Mouse (Mus musculus) kidney, postnatal 0 days (tissue): ENCODE measurements around the gene Taar7a. TPM values are rescaled to one million over a fixed set of nuclear protein-coding genes. Genes with fewer than 3 reads are reported as not detected.
A peak's percentile ranks its signal among the peaks of the same experiment; 100 is the strongest.

Experiments used
- ATAC-seq: fragments of 200-750 bp; cut with Nextera tagmentation; replicated peaks from 2 replicates; pipeline ENCODE4 v1.8.0; 2017; ENCODE audit warnings: low read depth, moderate number of reproducible peaks, moderate TSS enrichment, moderate library complexity; ENCODE audit not compliant: low FRiP score
- DNase-seq: peaks from one replicate; pipeline ENCODE4 v3.0.0-alpha.2; 2016; ENCODE audit warnings: low spot score
- H3K27ac ChIP-seq: fragments of 300-500 bp; sonication (generic); 2 replicates; pipeline ENCODE4 v1.5.1; 2014; ENCODE audit warnings: mild to moderate bottlenecking
- H3K27me3 ChIP-seq: fragments of 300-500 bp; sonication (generic); 2 replicates; pipeline ENCODE4 v1.6.1; 2014; ENCODE audit warnings: low read length, mixed read lengths; ENCODE audit not compliant: insufficient read depth
- H3K36me3 ChIP-seq: fragments of 300-500 bp; sonication (generic); 2 replicates; pipeline ENCODE4 v1.6.1; 2014; ENCODE audit warnings: low read length, mixed read lengths; ENCODE audit not compliant: insufficient read depth
- H3K4me1 ChIP-seq: fragments of 300-500 bp; sonication (generic); replicated peaks from 2 replicates; pipeline ENCODE4 v1.6.1; 2014; ENCODE audit warnings: antibody characterized with exemption, low read length, mixed read lengths; ENCODE audit not compliant: insufficient read depth
- H3K4me2 ChIP-seq: fragments of 300-500 bp; sonication (generic); 2 replicates; pipeline ENCODE4 v1.6.1; 2014; ENCODE audit warnings: mild to moderate bottlenecking, low read length, moderate library complexity, mixed read lengths
- H3K4me3 ChIP-seq: fragments of 300-500 bp; sonication (generic); replicated peaks from 2 replicates; pipeline ENCODE4 v1.5.1; 2014; ENCODE audit warnings: low read depth, low read length
- H3K9ac ChIP-seq: fragments of 300-500 bp; sonication (generic); 2 replicates; pipeline ENCODE4 v1.6.1; 2014; ENCODE audit warnings: low read depth, low read length
- H3K9me3 ChIP-seq: fragments of 300-500 bp; sonication (generic); replicated peaks from 2 replicates; pipeline ENCODE4 v1.6.1; 2016; ENCODE audit warnings: low read length, inconsistent platforms, mixed read lengths
- CTCF ChIP-seq: IDR thresholded peaks from 2 replicates; pipeline ENCODE4 v1.5.1; 2016; ENCODE audit warnings: antibody characterized with exemption, low read depth, mild to moderate bottlenecking, moderate library complexity
- WGBS: fragments of 180-500 bp; shearing (Covaris S2); extraction: QIAGEN DNeasy Blood & Tissue Kit; methylation state at CpG from one replicate; pipeline ENCODE4 v1.1.7; 2014; 5-methylcytosine and 5-hydroxymethylcytosine counted together
- polyA plus RNA-seq: library from polyadenylated mRNA; unstranded; fragments of >200 nt; fragmentation: Nextera tagmentation; extraction: Ambion mirVana; gene quantifications from 2 replicates; pipeline ENCODE4 v1.2.1, GENCODE M21; 2015

Taar7a gene
- polyA plus RNA-seq, 1 experiment from 2014 or later: not detected

DNA sequence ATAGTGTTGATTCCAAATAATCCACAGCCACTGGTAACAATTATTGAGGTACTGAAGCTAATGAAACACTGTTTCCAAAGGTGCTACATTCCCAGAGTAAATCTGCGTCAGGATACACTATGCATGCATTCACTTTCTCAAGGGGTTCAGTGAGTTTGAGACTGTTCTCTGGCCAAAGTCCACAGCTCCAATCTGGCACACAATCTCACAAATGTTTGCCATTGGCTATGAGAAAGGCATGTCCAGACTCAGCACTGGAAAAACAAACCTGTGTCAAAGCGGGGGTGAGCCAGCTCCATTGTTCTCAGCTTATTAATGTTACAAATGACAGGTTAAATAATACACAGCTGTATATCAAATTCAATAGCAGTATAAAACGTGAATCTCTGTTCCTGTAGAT is 34.2 kb downstream of the Taar7a start:
- Histone ChIP-seq H3K4me3 (no peak overlapping the region), H3K27me3 (no peaks in the 10 kb centered on the region), H3K4me2 (no peak overlapping the region), H3K4me1 (no peaks in the 10 kb centered on the region), H3K9me3 (no peaks in the 10 kb centered on the region), H3K36me3 (no peaks in the 10 kb centered on the region), H3K27ac (no peak overlapping the region), H3K9ac (no peak overlapping the region)
- 24% methylated on average over 3 of the region's 3 CpGs for WGBS
- TF ChIP-seq CTCF: no peak
- DNase-seq (peak; percentile 33), ATAC-seq (peak; percentile 80)

- Histone ChIP-seq H3K36me3 (no peaks in the 10 kb centered on the region), H3K4me3 (no peak overlapping the region), H3K9me3 (no peaks in the 10 kb centered on the region), H3K4me2 (no peak overlapping the region), H3K27ac (no peak overlapping the region), H3K27me3 (no peaks in the 10 kb centered on the region), H3K4me1 (no peaks in the 10 kb centered on the region), H3K9ac (no peak overlapping the region)
- no peak for ATAC-seq
- TF ChIP-seq CTCF: no peak
- no peak for DNase-seq
- 80% methylated on average over 6 of the region's 6 CpGs for WGBS
Observed at GRCm38 (mm10) chr10:23951714-23952113, 41.6 kb downstream of the Taar7a start.

GRCm38 (mm10) chr10:23949508-23950005 is 43.7 kb downstream of the Taar7a start, which contains the start of gene Taar3:
Taar3 (plus strand) TSS chr10:23949558.
- no peak within 1 kb of the TSS for H3K9ac ChIP-seq
- DNase-seq (no peak), ATAC-seq (no peak)
- no peaks in the 10 kb centered on the region for H3K36me3 ChIP-seq
- H3K4me3 ChIP-seq: no peak within 1 kb of the TSS
- no peak within 1 kb of the TSS for H3K27ac ChIP-seq
- no peak for TF ChIP-seq CTCF
- H3K27me3 ChIP-seq: no peaks in the 10 kb centered on the region
- 90% methylated on average over 16 of the region's 16 CpGs for WGBS
- H3K4me1 ChIP-seq: no peaks in the 10 kb centered on the region
- no peak within 1 kb of the TSS for H3K4me2 ChIP-seq
- no peaks in the 10 kb centered on the region for H3K9me3 ChIP-seq

DNA sequence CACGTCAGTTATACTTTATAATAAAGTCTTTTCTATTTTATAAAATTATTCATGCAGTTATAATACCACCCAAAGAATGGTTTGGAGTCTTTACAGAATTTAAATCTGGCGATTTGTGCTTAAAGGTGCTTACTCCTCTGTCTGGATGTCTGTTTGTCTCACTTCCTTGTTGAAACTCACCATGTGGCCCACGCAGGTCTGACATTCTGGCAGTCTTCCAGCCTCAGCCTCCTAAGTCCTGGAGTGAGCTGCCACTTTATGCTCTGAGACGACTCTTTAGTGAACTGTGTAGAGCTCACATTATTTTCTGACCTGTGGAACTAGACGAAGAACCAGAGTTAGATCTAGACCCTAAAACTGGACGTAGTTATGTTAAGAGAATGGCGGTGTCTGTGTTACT is 45.3 kb downstream of the Taar7a start:
- Histone ChIP-seq H3K27me3 (no peaks in the 10 kb centered on the region), H3K9me3 (no peaks in the 10 kb centered on the region), H3K4me2 (no peak overlapping the region), H3K27ac (no peak overlapping the region), H3K9ac (no peak overlapping the region), H3K36me3 (no peaks in the 10 kb centered on the region), H3K4me1 (no peaks in the 10 kb centered on the region), H3K4me3 (no peak overlapping the region)
- 57% methylated on average over 7 of the region's 7 CpGs for WGBS
- TF ChIP-seq CTCF: no peak
- ATAC-seq (no peak), DNase-seq (no peak)

DNA sequence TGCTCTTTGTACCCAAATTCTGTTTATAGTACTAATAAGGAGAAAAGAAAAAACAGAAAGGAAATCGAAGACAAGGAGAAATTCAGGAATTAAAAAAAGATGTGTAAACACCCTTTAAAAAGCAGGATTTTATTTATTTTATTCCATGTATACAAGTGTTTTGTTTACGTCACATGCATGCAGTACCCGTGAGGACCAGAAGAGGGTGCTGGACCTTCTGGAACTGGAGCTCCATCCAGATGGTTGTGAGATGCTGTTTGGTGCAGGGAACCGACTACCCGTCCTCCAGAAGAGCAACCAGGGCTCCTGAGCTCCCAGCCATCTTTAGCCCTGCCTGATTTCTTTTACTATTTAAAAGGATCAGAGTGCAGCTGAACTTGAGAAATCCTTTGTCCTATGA is 50.8 kb downstream of the Taar7a start:
- ATAC-seq: no peak
- Histone ChIP-seq H3K36me3 (no peaks in the 10 kb centered on the region), H3K4me3 (no peak overlapping the region), H3K9ac (no peak overlapping the region), H3K4me2 (no peak overlapping the region), H3K27me3 (no peaks in the 10 kb centered on the region), H3K9me3 (no peaks in the 10 kb centered on the region), H3K27ac (no peak overlapping the region), H3K4me1 (no peaks in the 10 kb centered on the region)
- peak; percentile 48 for TF ChIP-seq CTCF
- no peak for DNase-seq
- WGBS: 84% methylated on average over 5 of the region's 5 CpGs

Other genes with a start within 250 kb of the Taar7a start
- 225 and 241 TPM in 2 replicates for gene Rps12, start 206.2 kb downstream of the Taar7a start, polyA plus RNA-seq
- 16.0 and 20.2 TPM in 2 replicates for gene Slc18b1, start 196.5 kb downstream of the Taar7a start, polyA plus RNA-seq
- gene Vnn3, start 142.0 kb downstream of the Taar7a start, polyA plus RNA-seq: 0.08 and 0.17 TPM in 2 replicates
- gene Vnn1, start 98.8 kb downstream of the Taar7a start, polyA plus RNA-seq: 21.1 and 22.4 TPM in 2 replicates
- gene Taar1, start 73.1 kb downstream of the Taar7a start, polyA plus RNA-seq: not detected in 2 replicates
- gene Taar2, start 54.9 kb downstream of the Taar7a start, polyA plus RNA-seq: 0.31 and 0.41 TPM in 2 replicates
- not detected in 2 replicates for gene Taar3, start 43.9 kb downstream of the Taar7a start, polyA plus RNA-seq
- gene Taar4, start 33.0 kb downstream of the Taar7a start, polyA plus RNA-seq: not detected in 2 replicates
- gene Taar5, start 22.8 kb downstream of the Taar7a start, polyA plus RNA-seq: 0.23 and 0.30 TPM in 2 replicates
- not detected in 2 replicates for gene Taar6, start 7.8 kb downstream of the Taar7a start, polyA plus RNA-seq
- not detected in 2 replicates for gene Taar7b, start 6.5 kb upstream of the Taar7a start, polyA plus RNA-seq
- gene Taar7d, start 33.7 kb upstream of the Taar7a start, polyA plus RNA-seq: not detected in 2 replicates
- not detected in 2 replicates for gene Taar7e, start 44.1 kb upstream of the Taar7a start, polyA plus RNA-seq
- not detected in 2 replicates for gene Taar7f, start 56.0 kb upstream of the Taar7a start, polyA plus RNA-seq
- gene Taar8a, start 83.0 kb upstream of the Taar7a start, polyA plus RNA-seq: not detected in 2 replicates
- not detected in 2 replicates for gene Taar8b, start 98.8 kb upstream of the Taar7a start, polyA plus RNA-seq
- gene Taar8c, start 108.4 kb upstream of the Taar7a start, polyA plus RNA-seq: not detected in 2 replicates
- gene Taar9, start 116.1 kb upstream of the Taar7a start, polyA plus RNA-seq: not detected in 2 replicates
- gene Stx7, start 155.8 kb upstream of the Taar7a start, polyA plus RNA-seq: 167 and 185 TPM in 2 replicates
- 12.0 and 12.4 TPM in 2 replicates for gene Moxd1, start 230.0 kb upstream of the Taar7a start, polyA plus RNA-seq